Mouse (Mus musculus): ENCODE data around the gene Rpf1.
A peak's percentile ranks its signal among the peaks of the same experiment; 100 is the strongest.

DNA sequence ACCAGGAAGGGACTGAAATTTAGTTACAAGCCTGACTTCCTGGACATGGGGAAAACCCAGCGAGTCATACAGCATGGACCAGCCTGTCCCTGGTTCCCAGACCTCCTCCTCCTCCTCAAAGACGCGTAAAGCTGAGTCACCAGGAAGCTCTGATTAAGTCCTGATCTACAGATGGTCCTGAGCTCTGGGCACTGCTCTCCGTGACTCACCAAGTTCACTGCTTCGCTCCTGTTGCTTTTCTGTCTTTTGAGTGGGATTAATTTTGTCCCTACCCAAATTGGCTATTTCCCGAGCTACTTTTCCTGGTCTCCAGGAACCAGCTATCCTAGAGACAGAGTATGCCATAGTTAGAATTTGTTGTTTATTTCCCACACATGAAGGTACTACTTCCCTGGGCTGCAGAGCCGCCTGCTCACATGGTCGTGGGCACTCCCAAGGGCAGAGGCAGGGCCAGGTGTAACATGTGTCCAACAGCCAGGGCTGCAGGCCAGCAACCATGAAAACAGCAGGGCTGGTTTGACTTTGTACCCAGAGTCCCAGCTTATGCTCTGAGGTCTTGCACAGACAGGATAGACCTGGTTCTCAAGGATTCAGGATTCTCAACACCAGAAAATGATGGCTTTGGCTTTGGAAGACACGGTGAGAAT lies 46.8 kb upstream of the Rpf1 start:
- TF ChIP-seq POLR2A (IDR thresholded peaks at IDR 0.05; ENCODE audit: extremely low read depth, insufficient read depth, low read length): 0 out of 2 replicates have a peak, but pooled peaks have one; percentile 14
- no peak for TF ChIP-seq CTCF (IDR thresholded peaks at IDR 0.05; ENCODE audit: low read depth, low read length)
